Mouse (Mus musculus) intestine, postnatal 0 days (tissue): ENCODE measurements around the gene Npm1. TPM values are rescaled to one million over a fixed set of nuclear protein-coding genes. Genes with fewer than 3 reads are reported as not detected.

Experiments
- ATAC-seq: fragments of 200-750 bp; cut with Nextera tagmentation; 2 replicates; pipeline ENCODE4 v1.8.0; 2017; ENCODE audit warnings: mild to moderate bottlenecking, moderate TSS enrichment, moderate library complexity
- H3K27ac ChIP-seq: fragments of 300-500 bp; sonication (generic); 2 replicates; pipeline ENCODE4 v1.5.1; 2014; ENCODE audit warnings: mild to moderate bottlenecking, low read depth, low read length, moderate library complexity
- H3K27me3 ChIP-seq: fragments of 300-500 bp; sonication (generic); replicated peaks from 2 replicates; pipeline ENCODE4 v1.6.1; 2014; ENCODE audit warnings: low read length, mixed read lengths; ENCODE audit not compliant: control insufficient read depth, insufficient read depth
- H3K36me3 ChIP-seq: fragments of 300-500 bp; sonication (generic); 2 replicates; pipeline ENCODE4 v1.6.1; 2014; ENCODE audit warnings: mild to moderate bottlenecking, moderate library complexity; ENCODE audit not compliant: control insufficient read depth, insufficient read depth
- H3K4me1 ChIP-seq: fragments of 300-500 bp; sonication (generic); replicated peaks from 2 replicates; pipeline ENCODE4 v1.6.1; 2014; ENCODE audit warnings: antibody characterized with exemption, low read length, mixed read lengths; ENCODE audit not compliant: control insufficient read depth, insufficient read depth
- H3K4me2 ChIP-seq: fragments of 300-500 bp; sonication (generic); replicated peaks from 2 replicates; pipeline ENCODE4 v1.6.1; 2014; ENCODE audit warnings: low read depth, mild to moderate bottlenecking, moderate library complexity
- H3K4me3 ChIP-seq: fragments of 300-500 bp; sonication (generic); 2 replicates; pipeline ENCODE4 v1.5.1; 2014; ENCODE audit warnings: low read depth, low read length
- H3K9ac ChIP-seq: fragments of 300-500 bp; sonication (generic); 2 replicates; pipeline ENCODE4 v1.6.1; 2014; ENCODE audit warnings: mild to moderate bottlenecking, low read depth, low read length
- H3K9me3 ChIP-seq: fragments of 300-500 bp; sonication (generic); 2 replicates; pipeline ENCODE4 v1.6.1; 2016; ENCODE audit warnings: mixed run types; ENCODE audit not compliant: control insufficient read depth
- CTCF ChIP-seq: sonication (generic); IDR thresholded peaks from 2 replicates; pipeline ENCODE4 v1.5.1; 2016; ENCODE audit warnings: low read depth, mild to moderate bottlenecking, control low read depth, antibody characterized with exemption, moderate library complexity
- WGBS: fragments of 180-500 bp; shearing (Covaris S2); extraction: QIAGEN DNeasy Blood & Tissue Kit; methylation state at CpG from one replicate; pipeline ENCODE4 v1.1.7; 2014; 5-methylcytosine and 5-hydroxymethylcytosine counted together
- polyA plus RNA-seq: library from polyadenylated mRNA; unstranded; fragments of >200 nt; fragmentation: Nextera tagmentation; extraction: Ambion mirVana; gene quantifications from 2 replicates; pipeline ENCODE4 v1.2.1, GENCODE M21; 2015

Gene Npm1
- polyA plus RNA-seq, 1 experiment from 2014 or later = 296 TPM

- Histone ChIP-seq H3K27ac (no peak overlapping the region), H3K27me3 (peaks cover 77% of the 10 kb centered on the region)
- ATAC-seq = no peak
These were observed 32.1 kb upstream of the Npm1 start for GRCm38 (mm10) chr11:33195061-33195460.

GRCm38 (mm10) chr11:33193695-33194094 is 30.7 kb upstream of the Npm1 start:
- WGBS = 3% methylated on average over 12 of the region's 12 CpGs
- H3K36me3 ChIP-seq = no peaks in the 10 kb centered on the region
- H3K4me3 ChIP-seq = no peak overlapping the region
- no peak for ATAC-seq
- no peaks in the 10 kb centered on the region for H3K4me1 ChIP-seq
- H3K27ac ChIP-seq = no peak overlapping the region
- TF ChIP-seq CTCF = no peak
- no peaks in the 10 kb centered on the region for H3K9me3 ChIP-seq
- H3K27me3 ChIP-seq = peaks cover 64% of the 10 kb centered on the region
- no peak overlapping the region for H3K4me2 ChIP-seq
- H3K9ac ChIP-seq = no peak overlapping the region

More at GRCm38 (mm10) chr11:33195061-33195460, 32.1 kb upstream of the Npm1 start:
- 35% methylated on average over 7 of the region's 7 CpGs for WGBS
- Histone ChIP-seq H3K4me3 (no peak overlapping the region), H3K4me1 (no peaks in the 10 kb centered on the region), H3K9ac (no peak overlapping the region), H3K4me2 (no peak overlapping the region), H3K9me3 (no peaks in the 10 kb centered on the region), H3K36me3 (no peaks in the 10 kb centered on the region)
- no peak for TF ChIP-seq CTCF

DNA sequence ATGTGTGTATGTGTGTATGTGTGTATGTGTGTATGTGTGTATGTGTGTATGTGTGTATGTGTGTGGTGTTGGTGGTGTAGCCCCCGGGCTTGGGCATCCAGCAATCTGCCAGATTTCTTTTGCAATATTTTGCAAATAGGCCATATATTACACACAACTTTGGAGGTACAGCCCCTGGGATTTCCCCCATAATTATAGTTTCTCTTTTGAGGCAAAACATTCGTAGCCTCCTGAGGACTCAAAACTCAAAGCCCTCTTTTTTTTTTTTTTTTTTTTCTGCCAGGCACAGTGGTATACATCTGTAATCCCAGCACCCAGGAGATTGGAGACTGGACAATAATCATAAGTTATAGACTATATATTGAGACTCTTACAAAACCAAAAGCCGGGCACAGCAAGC is 18.8 kb upstream of the Npm1 start:
- Histone ChIP-seq H3K36me3 (no peaks in the 10 kb centered on the region), H3K27ac (no peak overlapping the region), H3K9ac (no peak overlapping the region), H3K4me1 (no peaks in the 10 kb centered on the region), H3K9me3 (no peaks in the 10 kb centered on the region), H3K4me3 (no peak overlapping the region), H3K27me3 (peaks cover 13% of the 10 kb centered on the region; the same call in 1 of the 2 replicates), H3K4me2 (no peak overlapping the region)
- 90% methylated on average over 3 of the region's 3 CpGs for WGBS
- no peak for TF ChIP-seq CTCF
- ATAC-seq = no peak

- no peak overlapping the region for H3K9ac ChIP-seq
- no peaks in the 10 kb centered on the region for H3K4me1 ChIP-seq
- no peak for ATAC-seq
- TF ChIP-seq CTCF = no peak
- no peak overlapping the region for H3K27ac ChIP-seq
- peaks cover 18% of the 10 kb centered on the region; the same call in 1 of the 2 replicates for H3K27me3 ChIP-seq
- no peaks in the 10 kb centered on the region for H3K36me3 ChIP-seq
- WGBS = 9% methylated on average over 18 of the region's 18 CpGs
- H3K9me3 ChIP-seq = no peaks in the 10 kb centered on the region
- no peak overlapping the region for H3K4me2 ChIP-seq
- H3K4me3 ChIP-seq = no peak overlapping the region
These were observed 17.7 kb upstream of the Npm1 start for GRCm38 (mm10) chr11:33180701-33181116.

DNA sequence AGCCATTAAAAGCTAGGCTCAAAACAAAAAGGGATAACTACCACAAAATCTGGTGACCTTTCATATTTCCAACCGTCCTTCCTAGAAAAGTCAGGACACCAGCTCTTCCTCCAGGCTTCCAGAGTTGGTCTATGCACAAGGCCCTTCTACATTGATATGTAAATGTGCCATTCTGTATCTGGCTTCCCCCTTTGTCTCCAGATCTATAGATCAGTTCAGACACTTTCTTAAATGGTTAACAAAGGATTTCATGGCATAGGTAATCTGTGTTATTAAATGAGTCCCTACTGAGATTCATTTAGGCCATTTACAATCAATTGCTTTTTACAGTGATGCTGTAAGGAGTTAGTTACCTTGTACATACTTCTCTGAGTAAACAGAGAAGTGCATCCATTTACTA is 16.8 kb upstream of the Npm1 start:
- Histone ChIP-seq H3K4me1 (no peaks in the 10 kb centered on the region), H3K9ac (no peak overlapping the region), H3K27ac (no peak overlapping the region), H3K27me3 (peaks cover 18% of the 10 kb centered on the region; the same call in 1 of the 2 replicates), H3K4me3 (no peak overlapping the region), H3K4me2 (no peak overlapping the region), H3K9me3 (no peaks in the 10 kb centered on the region), H3K36me3 (no peaks in the 10 kb centered on the region)
- 62% methylated on average over 1 of the region's 1 CpGs for WGBS
- no peak for TF ChIP-seq CTCF
- ATAC-seq = no peak

DNA sequence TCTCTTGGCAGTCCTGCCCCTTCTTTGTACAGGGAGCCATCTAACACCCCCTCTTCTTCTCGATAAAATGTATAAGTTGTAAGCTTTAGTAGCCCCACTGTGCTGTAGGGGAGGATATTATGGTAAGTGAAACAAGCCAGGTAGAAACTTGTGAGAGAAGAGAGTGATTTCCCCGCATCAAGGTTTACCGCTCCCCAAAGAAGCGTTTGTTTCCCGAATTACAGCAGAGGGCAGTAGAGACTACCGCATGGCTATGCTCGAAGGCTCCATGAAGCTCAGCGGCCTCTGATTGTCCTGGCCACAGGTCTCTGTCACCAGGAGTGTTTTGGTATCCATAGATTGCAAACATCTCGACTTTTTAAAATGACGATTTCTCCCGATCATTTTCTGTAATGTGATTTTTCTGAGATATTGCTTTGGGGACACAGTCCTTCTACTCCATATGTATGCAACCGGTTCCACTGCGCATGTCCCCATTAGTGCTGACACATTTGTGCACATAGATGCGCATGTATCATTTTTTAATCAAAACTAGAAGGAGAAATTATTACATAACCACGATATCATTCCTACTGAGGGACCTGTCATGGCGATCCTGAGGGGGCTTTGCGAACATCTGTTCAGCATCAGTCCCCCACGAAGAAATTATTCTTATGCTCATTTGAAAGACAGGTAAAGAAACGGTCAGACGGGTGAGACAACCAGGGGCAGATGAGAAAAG is 13.7 kb upstream of the Npm1 start:
- Histone ChIP-seq H3K4me3 (no peak overlapping the region), H3K36me3 (no peaks in the 10 kb centered on the region), H3K4me2 (no peak overlapping the region), H3K9ac (no peak overlapping the region), H3K27me3 (peaks cover 18% of the 10 kb centered on the region; the same call in 1 of the 2 replicates), H3K4me1 (no peaks in the 10 kb centered on the region), H3K27ac (no peak overlapping the region), H3K9me3 (no peaks in the 10 kb centered on the region)
- WGBS = 34% methylated on average over 20 of the region's 20 CpGs
- peak; percentile 91 for TF ChIP-seq CTCF
- ATAC-seq = no peak
